Mouse (Mus musculus) urinary bladder, adult 2 months (tissue): Measurements from ENCODE around the gene Crtc1. TPM values are rescaled to one million over a fixed set of nuclear protein-coding genes. Genes with fewer than 3 reads are reported as not detected.

ENCODE experiments used
- DNase-seq: peaks from one replicate; pipeline ENCODE4 v3.0.0; 2022; ENCODE audit warnings: low spot score
- polyA plus RNA-seq: library from polyadenylated mRNA; depleted of rRNA; stranded (reverse); fragments of >200 nt; gene quantifications from 2 replicates; pipeline ENCODE4 v1.2.3, GENCODE M21; 2012

Crtc1 gene
- polyA plus RNA-seq, 1 experiment: 7.9 TPM

GRCm38 (mm10) chr8:70462516-70462813 is 23.1 kb upstream of the Crtc1 start:
- no peak for DNase-seq

GRCm38 (mm10) chr8:70461765-70462515 is 22.6 kb upstream of the Crtc1 start:
- no peak for DNase-seq

GRCm38 (mm10) chr8:70460606-70461005 is 21.2 kb upstream of the Crtc1 start:
- DNase-seq: no peak

GRCm38 (mm10) chr8:70460199-70460598 is 20.8 kb upstream of the Crtc1 start:
- no peak for DNase-seq

GRCm38 (mm10) chr8:70459636-70460035 is 20.3 kb upstream of the Crtc1 start:
- no peak for DNase-seq

- DNase-seq: no peak
Observed at GRCm38 (mm10) chr8:70458462-70458861, 19.1 kb upstream of the Crtc1 start.

GRCm38 (mm10) chr8:70457882-70458281 is 18.5 kb upstream of the Crtc1 start:
- DNase-seq: no peak

GRCm38 (mm10) chr8:70456996-70457395 is 17.6 kb upstream of the Crtc1 start:
- DNase-seq: no peak

GRCm38 (mm10) chr8:70453852-70454251 is 14.5 kb upstream of the Crtc1 start:
- DNase-seq: no peak

GRCm38 (mm10) chr8:70452196-70452966 is 13.0 kb upstream of the Crtc1 start:
- DNase-seq: no peak

- no peak for DNase-seq
Observed at GRCm38 (mm10) chr8:70447639-70448420, 8.5 kb upstream of the Crtc1 start.

GRCm38 (mm10) chr8:70445988-70446387 is 6.6 kb upstream of the Crtc1 start:
- DNase-seq: no peak

GRCm38 (mm10) chr8:70443326-70443725 is 3.9 kb upstream of the Crtc1 start:
- no peak for DNase-seq

GRCm38 (mm10) chr8:70441565-70441964 is 2.2 kb upstream of the Crtc1 start:
- no peak for DNase-seq

GRCm38 (mm10) chr8:70440246-70440645 is 867 bp upstream of the Crtc1 start:
- no peak for DNase-seq

GRCm38 (mm10) chr8:70439848-70440179 is 435 bp upstream of the Crtc1 start:
- no peak for DNase-seq

GRCm38 (mm10) chr8:70438423-70438822 is 956 bp downstream of the Crtc1 start:
- no peak for DNase-seq

- no peak for DNase-seq
Observed at GRCm38 (mm10) chr8:70435156-70435555, 4.2 kb downstream of the Crtc1 start.

GRCm38 (mm10) chr8:70432991-70433536 is 6.3 kb downstream of the Crtc1 start:
- DNase-seq: no peak

GRCm38 (mm10) chr8:70431213-70431612 is 8.2 kb downstream of the Crtc1 start:
- DNase-seq: no peak

- no peak for DNase-seq
Observed at GRCm38 (mm10) chr8:70426300-70426907, 13.0 kb downstream of the Crtc1 start.

GRCm38 (mm10) chr8:70422722-70423121 is 16.7 kb downstream of the Crtc1 start:
- no peak for DNase-seq
